Mouse (Mus musculus): ENCODE measurements around the gene Sae1. TPM values are rescaled to one million over a fixed set of nuclear protein-coding genes. Genes with fewer than 3 reads are reported as not detected.

Sae1 gene
- polyA plus RNA-seq (2015; fragmentation: Nextera tagmentation; extraction: Ambion mirVana): 267 and 272 TPM in 2 replicates

DNA sequence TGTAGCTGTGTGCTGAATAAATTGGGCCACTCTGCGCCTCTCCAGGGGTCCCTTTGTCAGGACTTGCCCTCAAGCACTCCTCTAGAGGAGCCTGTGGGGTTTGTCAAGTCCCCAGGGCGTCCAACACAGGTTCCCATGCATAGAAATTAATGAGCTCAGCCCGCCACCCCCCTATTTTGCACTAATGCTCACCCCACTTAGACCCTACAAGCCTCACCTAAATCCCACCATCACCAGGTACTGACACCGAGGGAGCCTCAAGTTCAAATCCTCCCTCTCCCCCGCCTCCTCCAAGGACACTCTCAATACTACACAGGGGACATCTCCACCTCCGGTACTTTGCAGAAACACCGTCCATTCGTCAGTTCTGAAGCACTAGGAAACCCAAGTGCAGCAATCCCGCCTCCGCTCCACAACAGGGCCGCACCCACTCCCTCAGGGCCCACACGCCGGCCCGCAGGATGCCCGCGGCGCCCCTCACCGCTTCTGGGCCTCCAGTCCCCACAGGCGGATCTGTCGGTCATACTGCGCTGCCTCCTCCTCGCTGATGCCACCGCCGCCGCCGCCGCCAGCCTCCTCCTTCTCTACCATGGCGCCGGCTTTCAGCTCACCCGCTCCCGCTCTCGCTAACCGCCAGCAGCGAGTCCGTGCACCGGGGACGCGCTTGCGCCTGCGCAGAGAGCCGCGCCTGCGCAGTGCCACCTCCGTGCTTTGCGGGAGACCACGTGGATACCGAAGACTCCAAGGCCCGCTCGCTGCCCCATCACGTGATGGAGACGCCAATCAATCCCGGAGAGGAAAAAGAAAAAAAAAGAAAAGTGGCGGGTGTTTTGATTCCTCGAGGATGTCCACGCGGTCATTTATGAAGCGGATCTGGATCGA, at the start of gene Sae1:
TSS of gene Sae1 (minus strand) at position 647 of the 882 bp plus-strand sequence.
- no peaks in the 10 kb centered on the region for H3K9me3 ChIP-seq (ENCODE audit: control insufficient read depth, low read length)
- no peaks in the 10 kb centered on the region for H3K27me3 ChIP-seq (replicated peaks; ENCODE audit: control insufficient read depth, insufficient read depth, low read length)
- H3K4me1 ChIP-seq (ENCODE audit: control insufficient read depth, insufficient read depth, low read depth, low read length): peaks cover 20% of the 10 kb centered on the region
- H3K9ac ChIP-seq (ENCODE audit: low read depth, low read length): peak within 1 kb of the TSS; percentile 95
- peak within 1 kb of the TSS; percentile 90 for H3K4me2 ChIP-seq (ENCODE audit: low read length)
- H3K27ac ChIP-seq (ENCODE audit: low read depth, low read length): peak within 1 kb of the TSS; percentile 84
- WGBS: under 1% methylated on average over 56 of the region's 58 CpGs
- ATAC-seq: peak; percentile 96
- peak within 1 kb of the TSS; percentile 88 for H3K4me3 ChIP-seq (ENCODE audit: low read length)
- no peaks in the 10 kb centered on the region for H3K36me3 ChIP-seq (ENCODE audit: control insufficient read depth, insufficient read depth, low read length)

GRCm38 (mm10) chr7:16435088-16435487, 47.5 kb upstream of the Sae1 start:
- Histone ChIP-seq H3K4me3 (ENCODE audit: low read length) (no peak overlapping the region), H3K4me2 (ENCODE audit: low read length) (no peak overlapping the region), H3K27me3 (replicated peaks; ENCODE audit: control insufficient read depth, insufficient read depth, low read length) (no peaks in the 10 kb centered on the region), H3K36me3 (ENCODE audit: control insufficient read depth, insufficient read depth, low read length) (peaks cover 54% of the 10 kb centered on the region), H3K9ac (ENCODE audit: low read depth, low read length) (no peak overlapping the region), H3K9me3 (ENCODE audit: control insufficient read depth, low read length) (no peaks in the 10 kb centered on the region), H3K27ac (ENCODE audit: low read depth, low read length) (no peak overlapping the region), H3K4me1 (ENCODE audit: control insufficient read depth, insufficient read depth, low read depth, low read length) (no peaks in the 10 kb centered on the region)
- ATAC-seq: no peak
- WGBS: 84% methylated on average over 9 of the region's 9 CpGs

DNA sequence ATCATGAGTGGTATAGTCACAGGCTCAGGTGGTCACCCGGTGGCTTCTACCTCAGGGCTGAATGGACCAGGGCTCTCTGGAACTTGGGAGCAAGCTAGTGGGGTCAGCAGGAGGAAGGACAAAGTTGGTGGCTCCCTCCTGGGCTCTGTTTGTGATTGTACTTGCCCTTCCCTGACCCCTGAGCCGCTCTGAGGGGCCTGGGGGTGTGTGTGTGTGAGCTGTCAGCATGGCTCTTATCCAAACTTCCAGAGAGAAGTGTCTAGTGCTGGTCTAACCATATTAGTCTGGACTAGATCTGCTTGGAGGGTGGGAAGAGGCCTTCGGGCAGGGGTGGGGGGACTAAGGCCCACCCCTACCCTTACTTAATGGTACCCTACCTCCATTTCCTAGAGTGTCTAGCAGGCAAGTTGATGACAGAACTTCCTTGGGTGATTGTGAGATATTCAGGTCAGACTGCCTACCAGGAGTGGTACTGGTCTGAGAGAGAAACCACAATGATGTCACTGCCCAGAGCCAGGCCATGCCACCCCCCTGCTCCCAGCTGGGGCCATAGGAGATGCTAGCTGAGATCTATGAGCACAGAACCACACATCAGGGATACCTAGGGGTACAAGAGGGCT, 45.9 kb upstream of the Sae1 start:
- ATAC-seq: no peak
- Histone ChIP-seq H3K27me3 (replicated peaks; ENCODE audit: control insufficient read depth, insufficient read depth, low read length) (no peaks in the 10 kb centered on the region), H3K4me1 (ENCODE audit: control insufficient read depth, insufficient read depth, low read depth, low read length) (no peaks in the 10 kb centered on the region), H3K9me3 (ENCODE audit: control insufficient read depth, low read length) (no peaks in the 10 kb centered on the region), H3K4me2 (ENCODE audit: low read length) (no peak overlapping the region), H3K36me3 (ENCODE audit: control insufficient read depth, insufficient read depth, low read length) (peaks cover 68% of the 10 kb centered on the region), H3K4me3 (ENCODE audit: low read length) (no peak overlapping the region), H3K9ac (ENCODE audit: low read depth, low read length) (no peak overlapping the region), H3K27ac (ENCODE audit: low read depth, low read length) (no peak overlapping the region)
- WGBS: 84% methylated on average over 3 of the region's 3 CpGs

DNA sequence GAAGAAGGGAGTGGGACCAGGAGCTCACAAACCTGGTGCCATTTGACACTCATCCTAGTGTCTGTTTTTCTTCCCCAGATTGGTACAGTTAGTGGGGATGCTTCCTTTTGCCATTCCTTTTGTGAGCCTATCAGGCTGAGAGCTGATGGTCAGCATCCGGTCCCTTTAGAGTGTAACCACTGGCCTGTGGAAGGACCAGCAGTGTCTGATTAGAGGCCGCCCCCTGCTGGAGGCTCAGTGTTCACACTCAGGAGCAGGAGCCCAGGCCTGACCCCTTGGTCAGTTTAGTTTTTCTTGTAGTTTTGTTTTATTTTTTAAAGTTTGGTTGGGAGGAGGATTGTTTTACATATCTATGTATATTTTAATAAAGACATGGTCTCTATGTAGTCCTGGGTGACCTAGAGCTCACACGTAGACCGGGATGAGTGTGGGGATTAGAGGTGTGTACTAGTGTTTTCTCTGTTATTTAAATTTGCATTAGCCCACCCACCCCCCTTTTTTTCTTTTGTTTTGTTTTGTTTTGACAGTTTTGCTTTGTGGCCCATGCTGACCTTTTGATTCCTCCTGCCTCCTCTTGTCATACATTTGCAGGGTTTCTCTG, 38.6 kb upstream of the Sae1 start:
- no peaks in the 10 kb centered on the region for H3K9me3 ChIP-seq (ENCODE audit: control insufficient read depth, low read length)
- H3K4me3 ChIP-seq (ENCODE audit: low read length): no peak overlapping the region
- no peak overlapping the region for H3K4me2 ChIP-seq (ENCODE audit: low read length)
- peaks cover 77% of the 10 kb centered on the region for H3K36me3 ChIP-seq (ENCODE audit: control insufficient read depth, insufficient read depth, low read length)
- 0 out of 2 replicates have a peak, but pooled peaks have one; percentile 45 for ATAC-seq
- WGBS: 54% methylated on average over 4 of the region's 4 CpGs
- no peaks in the 10 kb centered on the region for H3K4me1 ChIP-seq (ENCODE audit: control insufficient read depth, insufficient read depth, low read depth, low read length)
- no peak overlapping the region for H3K9ac ChIP-seq (ENCODE audit: low read depth, low read length)
- no peak overlapping the region for H3K27ac ChIP-seq (ENCODE audit: low read depth, low read length)
- no peaks in the 10 kb centered on the region for H3K27me3 ChIP-seq (replicated peaks; ENCODE audit: control insufficient read depth, insufficient read depth, low read length)

GRCm38 (mm10) chr7:16425721-16426120, 38.1 kb upstream of the Sae1 start:
- Histone ChIP-seq H3K27ac (ENCODE audit: low read depth, low read length) (no peak overlapping the region), H3K36me3 (ENCODE audit: control insufficient read depth, insufficient read depth, low read length) (peaks cover 77% of the 10 kb centered on the region), H3K9me3 (ENCODE audit: control insufficient read depth, low read length) (no peaks in the 10 kb centered on the region), H3K27me3 (replicated peaks; ENCODE audit: control insufficient read depth, insufficient read depth, low read length) (no peaks in the 10 kb centered on the region), H3K9ac (ENCODE audit: low read depth, low read length) (no peak overlapping the region), H3K4me3 (ENCODE audit: low read length) (no peak overlapping the region), H3K4me2 (ENCODE audit: low read length) (no peak overlapping the region), H3K4me1 (ENCODE audit: control insufficient read depth, insufficient read depth, low read depth, low read length) (no peaks in the 10 kb centered on the region)
- 91% methylated on average over 10 of the region's 10 CpGs for WGBS
- ATAC-seq: 0 out of 2 replicates have a peak, but pooled peaks have one; percentile 7

DNA sequence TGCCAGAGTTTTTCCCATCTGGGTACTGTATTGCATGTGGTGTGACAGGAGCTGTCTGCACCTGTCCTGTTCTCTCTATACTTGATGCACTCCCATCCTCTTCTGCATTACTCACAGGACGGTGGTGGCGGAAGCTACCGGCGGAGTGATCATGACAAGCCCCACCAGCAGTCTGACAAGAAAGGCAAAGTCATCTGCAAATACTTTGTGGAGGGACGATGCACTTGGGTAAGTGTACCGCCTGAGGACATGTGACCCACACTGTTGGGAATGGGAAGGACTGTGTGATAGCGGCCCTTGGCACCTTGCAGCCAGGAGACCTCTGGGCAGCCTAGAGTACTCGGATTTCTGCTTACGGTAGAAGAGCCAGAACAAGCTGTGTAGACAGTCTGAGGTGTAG, 36.1 kb upstream of the Sae1 start:
- Histone ChIP-seq H3K36me3 (ENCODE audit: control insufficient read depth, insufficient read depth, low read length) (peaks cover 69% of the 10 kb centered on the region), H3K4me2 (ENCODE audit: low read length) (no peak overlapping the region), H3K27me3 (replicated peaks; ENCODE audit: control insufficient read depth, insufficient read depth, low read length) (no peaks in the 10 kb centered on the region), H3K9me3 (ENCODE audit: control insufficient read depth, low read length) (no peaks in the 10 kb centered on the region), H3K4me1 (ENCODE audit: control insufficient read depth, insufficient read depth, low read depth, low read length) (no peaks in the 10 kb centered on the region), H3K27ac (ENCODE audit: low read depth, low read length) (no peak overlapping the region), H3K9ac (ENCODE audit: low read depth, low read length) (no peak overlapping the region), H3K4me3 (ENCODE audit: low read length) (no peak overlapping the region)
- 93% methylated on average over 9 of the region's 9 CpGs for whole genome bisulfite sequencing
- no peak for ATAC-seq

DNA sequence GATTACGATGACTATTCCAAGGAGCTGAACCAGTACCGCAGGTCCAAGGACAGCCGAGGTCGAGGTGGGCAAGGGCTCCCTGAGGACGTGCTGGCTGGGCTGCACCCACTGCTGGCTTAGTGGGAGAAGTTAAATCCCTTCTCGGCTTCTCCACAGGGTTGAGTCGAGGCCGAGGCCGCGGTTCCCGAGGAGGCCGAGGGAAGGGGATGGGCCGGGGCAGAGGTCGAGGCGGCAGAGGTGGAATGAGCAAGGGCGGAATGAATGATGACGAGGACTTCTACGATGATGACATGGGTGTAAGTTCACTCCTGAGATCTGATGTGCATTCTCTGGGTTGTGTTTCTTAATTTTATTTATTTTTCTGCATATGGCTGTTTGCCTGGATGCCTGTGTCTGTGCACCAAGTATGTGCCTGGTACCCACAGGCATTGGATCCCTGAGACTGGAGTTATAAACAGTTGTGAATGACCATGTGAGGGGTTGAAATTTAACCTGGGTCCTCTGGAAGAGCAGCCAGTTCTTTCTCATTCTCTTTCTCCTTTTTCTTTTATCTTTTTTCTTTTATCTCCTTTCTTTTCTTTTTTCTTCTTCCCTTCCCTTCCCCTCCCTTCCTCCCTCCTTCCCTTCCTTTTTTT, 34.7 kb upstream of the Sae1 start:
- Histone ChIP-seq H3K9ac (ENCODE audit: low read depth, low read length) (no peak overlapping the region), H3K27ac (ENCODE audit: low read depth, low read length) (no peak overlapping the region), H3K9me3 (ENCODE audit: control insufficient read depth, low read length) (no peaks in the 10 kb centered on the region), H3K4me3 (ENCODE audit: low read length) (no peak overlapping the region), H3K36me3 (ENCODE audit: control insufficient read depth, insufficient read depth, low read length) (peaks cover 57% of the 10 kb centered on the region), H3K4me2 (ENCODE audit: low read length) (no peak overlapping the region), H3K4me1 (ENCODE audit: control insufficient read depth, insufficient read depth, low read depth, low read length) (no peaks in the 10 kb centered on the region), H3K27me3 (replicated peaks; ENCODE audit: control insufficient read depth, insufficient read depth, low read length) (no peaks in the 10 kb centered on the region)
- WGBS: 87% methylated on average over 18 of the region's 18 CpGs
- no peak for ATAC-seq

GRCm38 (mm10) chr7:16420493-16421118, 33.0 kb upstream of the Sae1 start:
- no peaks in the 10 kb centered on the region for H3K4me1 ChIP-seq (ENCODE audit: control insufficient read depth, insufficient read depth, low read depth, low read length)
- H3K27me3 ChIP-seq (replicated peaks; ENCODE audit: control insufficient read depth, insufficient read depth, low read length): no peaks in the 10 kb centered on the region
- no peak overlapping the region for H3K4me3 ChIP-seq (ENCODE audit: low read length)
- H3K36me3 ChIP-seq (ENCODE audit: control insufficient read depth, insufficient read depth, low read length): peaks cover 55% of the 10 kb centered on the region
- ATAC-seq: no peak
- H3K9ac ChIP-seq (ENCODE audit: low read depth, low read length): no peak overlapping the region
- 95% methylated on average over 8 of the region's 8 CpGs for WGBS
- no peaks in the 10 kb centered on the region for H3K9me3 ChIP-seq (ENCODE audit: control insufficient read depth, low read length)
- H3K27ac ChIP-seq (ENCODE audit: low read depth, low read length): no peak overlapping the region
- H3K4me2 ChIP-seq (ENCODE audit: low read length): no peak overlapping the region

Data from hindbrain, embryonic 16.5 days (tissue).